Mouse (Mus musculus): Measurements from ENCODE around the gene Acad11. TPM values are rescaled to one million over a fixed set of nuclear protein-coding genes. Genes with fewer than 3 reads are reported as not detected.

The Acad11 gene
- polyA plus RNA-seq, 1 experiment from 2014 or later, result 9.9 TPM

Other genes starting within 250 kb of the Acad11 start
- 8.4 and 8.6 TPM in 2 replicates for gene Nphp3, start 60.8 kb upstream of the Acad11 start, polyA plus RNA-seq (2016; fragmentation: Nextera tagmentation; extraction: Ambion mirVana)
- not detected in 2 replicates for gene Gm28305, start 22.7 kb upstream of the Acad11 start, polyA plus RNA-seq (2016; fragmentation: Nextera tagmentation; extraction: Ambion mirVana)
- gene Uba5, start 243 bp upstream of the Acad11 start, polyA plus RNA-seq (2016; fragmentation: Nextera tagmentation; extraction: Ambion mirVana), result 61.9 and 66.4 TPM in 2 replicates
- 0.80 and 1.0 TPM in 2 replicates for gene Ackr4, start 63.6 kb downstream of the Acad11 start, polyA plus RNA-seq (2016; fragmentation: Nextera tagmentation; extraction: Ambion mirVana)
- gene Dnajc13, start 199.6 kb downstream of the Acad11 start, polyA plus RNA-seq (2016; fragmentation: Nextera tagmentation; extraction: Ambion mirVana), result 23.7 and 23.8 TPM in 2 replicates